Mouse (Mus musculus): ENCODE results near the gene Lmf2. TPM values are rescaled to one million over a fixed set of nuclear protein-coding genes. Genes with fewer than 3 reads are reported as not detected.

Gene Lmf2
- polyA plus RNA-seq, 1 experiment from 2014 or later, result 31.6 TPM

GRCm38 (mm10) chr15:89307461-89307860, 48.0 kb downstream of the Lmf2 start:
- Histone ChIP-seq H3K4me1 (ENCODE audit: control insufficient read depth, insufficient read depth, low read length) (no peaks in the 10 kb centered on the region), H3K27ac (replicated peaks; ENCODE audit: low read depth, low read length) (no peak overlapping the region), H3K4me2 (ENCODE audit: low read depth, severe bottlenecking) (no peak overlapping the region), H3K9me3 (ENCODE audit: control insufficient read depth, low read length) (no peaks in the 10 kb centered on the region), H3K27me3 (ENCODE audit: control insufficient read depth, insufficient read depth, low read length) (no peaks in the 10 kb centered on the region), H3K36me3 (ENCODE audit: control insufficient read depth, insufficient read depth, low read length) (peaks cover 12% of the 10 kb centered on the region; the same call in 1 of the 2 replicates), H3K4me3 (ENCODE audit: low read depth, low read length) (no peak overlapping the region), H3K9ac (ENCODE audit: low read length) (no peak overlapping the region)
- WGBS, result 92% methylated on average over 13 of the region's 13 CpGs
- DNase-seq (ENCODE audit: low spot score), result no peak
- no peak for ATAC-seq (ENCODE audit: insufficient number of reproducible peaks, low FRiP score, low TSS enrichment, low read depth)

- ATAC-seq (ENCODE audit: insufficient number of reproducible peaks, low FRiP score, low TSS enrichment, low read depth) (no peak), DNase-seq (ENCODE audit: low spot score) (no peak)
- Histone ChIP-seq H3K4me2 (ENCODE audit: low read depth, severe bottlenecking) (no peak overlapping the region), H3K4me3 (ENCODE audit: low read depth, low read length) (no peak overlapping the region), H3K27ac (replicated peaks; ENCODE audit: low read depth, low read length) (no peak overlapping the region), H3K27me3 (ENCODE audit: control insufficient read depth, insufficient read depth, low read length) (no peaks in the 10 kb centered on the region), H3K4me1 (ENCODE audit: control insufficient read depth, insufficient read depth, low read length) (no peaks in the 10 kb centered on the region), H3K9me3 (ENCODE audit: control insufficient read depth, low read length) (no peaks in the 10 kb centered on the region), H3K36me3 (ENCODE audit: control insufficient read depth, insufficient read depth, low read length) (peaks cover 19% of the 10 kb centered on the region; the same call in 1 of the 2 replicates), H3K9ac (ENCODE audit: low read length) (no peak overlapping the region)
- 81% methylated on average over 1 of the region's 1 CpGs for WGBS
These were observed 49.5 kb downstream of the Lmf2 start for GRCm38 (mm10) chr15:89305966-89306365.

Small RNAs within 50 kb of the gene (microRNA-seq; reads per million reads assigned to microRNA genes)
- not detected for gene Mir6959

Other genes starting within 250 kb of the Lmf2 start
- 22.6 and 23.5 TPM in 2 replicates for gene Tubgcp6, start 232.5 kb downstream of the Lmf2 start, polyA plus RNA-seq (2014; fragmentation: Nextera tagmentation; extraction: Ambion mirVana)
- gene Hdac10, start 227.0 kb downstream of the Lmf2 start, polyA plus RNA-seq (2014; fragmentation: Nextera tagmentation; extraction: Ambion mirVana), result 9.1 and 9.8 TPM in 2 replicates
- 14.3 and 15.2 TPM in 2 replicates for gene Mapk12, start 215.0 kb downstream of the Lmf2 start, polyA plus RNA-seq (2014; fragmentation: Nextera tagmentation; extraction: Ambion mirVana)
- gene Mapk11, start 206.0 kb downstream of the Lmf2 start, polyA plus RNA-seq (2014; fragmentation: Nextera tagmentation; extraction: Ambion mirVana), result 15.3 and 16.6 TPM in 2 replicates
- 122 and 125 TPM in 2 replicates for gene Plxnb2, start 174.9 kb downstream of the Lmf2 start, polyA plus RNA-seq (2014; fragmentation: Nextera tagmentation; extraction: Ambion mirVana)
- gene Dennd6b, start 159.2 kb downstream of the Lmf2 start, polyA plus RNA-seq (2014; fragmentation: Nextera tagmentation; extraction: Ambion mirVana), result 19.4 and 19.8 TPM in 2 replicates
- gene Ppp6r2, start 144.1 kb downstream of the Lmf2 start, polyA plus RNA-seq (2014; fragmentation: Nextera tagmentation; extraction: Ambion mirVana), result 22.7 and 23.4 TPM in 2 replicates
- 60.2 and 62.8 TPM in 2 replicates for gene Sbf1, start 40.3 kb downstream of the Lmf2 start, polyA plus RNA-seq (2014; fragmentation: Nextera tagmentation; extraction: Ambion mirVana)
- gene Adm2, start 32.9 kb downstream of the Lmf2 start, polyA plus RNA-seq (2014; fragmentation: Nextera tagmentation; extraction: Ambion mirVana), result not detected in 2 replicates
- not detected in 2 replicates for gene Miox, start 21.3 kb downstream of the Lmf2 start, polyA plus RNA-seq (2014; fragmentation: Nextera tagmentation; extraction: Ambion mirVana)
- 176 and 180 TPM in 2 replicates for gene Ncaph2, start 60 bp upstream of the Lmf2 start, polyA plus RNA-seq (2014; fragmentation: Nextera tagmentation; extraction: Ambion mirVana)
- 4.9 and 6.3 TPM in 2 replicates for gene Sco2, start 18.2 kb upstream of the Lmf2 start, polyA plus RNA-seq (2014; fragmentation: Nextera tagmentation; extraction: Ambion mirVana)
- 1.9 and 2.2 TPM in 2 replicates for gene Tymp, start 21.4 kb upstream of the Lmf2 start, polyA plus RNA-seq (2014; fragmentation: Nextera tagmentation; extraction: Ambion mirVana)
- gene Odf3b, start 23.6 kb upstream of the Lmf2 start, polyA plus RNA-seq (2014; fragmentation: Nextera tagmentation; extraction: Ambion mirVana), result 0.34 TPM in 1 of 2 replicates, not detected in the other
- not detected in 2 replicates for gene Klhdc7b, start 29.3 kb upstream of the Lmf2 start, polyA plus RNA-seq (2014; fragmentation: Nextera tagmentation; extraction: Ambion mirVana)
- gene Syce3, start 54.8 kb upstream of the Lmf2 start, polyA plus RNA-seq (2014; fragmentation: Nextera tagmentation; extraction: Ambion mirVana), result not detected in 2 replicates
- 1.0 and 1.2 TPM in 2 replicates for gene Cpt1b, start 70.2 kb upstream of the Lmf2 start, polyA plus RNA-seq (2014; fragmentation: Nextera tagmentation; extraction: Ambion mirVana)
- 1.7 and 2.0 TPM in 2 replicates for gene C730034F03Rik, start 73.9 kb upstream of the Lmf2 start, polyA plus RNA-seq (2014; fragmentation: Nextera tagmentation; extraction: Ambion mirVana)
- not detected in 2 replicates for gene Gm44502, start 74.0 kb upstream of the Lmf2 start, polyA plus RNA-seq (2014; fragmentation: Nextera tagmentation; extraction: Ambion mirVana)
- 48.7 and 50.1 TPM in 2 replicates for gene Chkb, start 74.2 kb upstream of the Lmf2 start, polyA plus RNA-seq (2014; fragmentation: Nextera tagmentation; extraction: Ambion mirVana)
- gene Mapk8ip2, start 98.3 kb upstream of the Lmf2 start, polyA plus RNA-seq (2014; fragmentation: Nextera tagmentation; extraction: Ambion mirVana), result 1.3 and 1.5 TPM in 2 replicates
- gene Arsa, start 121.8 kb upstream of the Lmf2 start, polyA plus RNA-seq (2014; fragmentation: Nextera tagmentation; extraction: Ambion mirVana), result 7.6 and 8.4 TPM in 2 replicates
- 1.9 and 2.5 TPM in 2 replicates for gene Shank3, start 144.0 kb upstream of the Lmf2 start, polyA plus RNA-seq (2014; fragmentation: Nextera tagmentation; extraction: Ambion mirVana)
- gene Acr, start 212.7 kb upstream of the Lmf2 start, polyA plus RNA-seq (2014; fragmentation: Nextera tagmentation; extraction: Ambion mirVana), result 0.17 TPM in 1 of 2 replicates, not detected in the other
- gene Rabl2, start 236.3 kb upstream of the Lmf2 start, polyA plus RNA-seq (2014; fragmentation: Nextera tagmentation; extraction: Ambion mirVana), result 66.9 and 70.3 TPM in 2 replicates

Data from limb, embryonic 11.5 days (tissue).